Mouse (Mus musculus): ENCODE data around the gene Aym1. TPM values are rescaled to one million over a fixed set of nuclear protein-coding genes. Genes with fewer than 3 reads are reported as not detected.
"Not testable (repeated sequence)": the region's sequence is repeated elsewhere in the genome, so short reads cannot be mapped to it uniquely, and the experiment has no call there.

Aym1 gene
- total and polyA plus RNA-seq, 2 experiments from 2014 or later = not detected

DNA sequence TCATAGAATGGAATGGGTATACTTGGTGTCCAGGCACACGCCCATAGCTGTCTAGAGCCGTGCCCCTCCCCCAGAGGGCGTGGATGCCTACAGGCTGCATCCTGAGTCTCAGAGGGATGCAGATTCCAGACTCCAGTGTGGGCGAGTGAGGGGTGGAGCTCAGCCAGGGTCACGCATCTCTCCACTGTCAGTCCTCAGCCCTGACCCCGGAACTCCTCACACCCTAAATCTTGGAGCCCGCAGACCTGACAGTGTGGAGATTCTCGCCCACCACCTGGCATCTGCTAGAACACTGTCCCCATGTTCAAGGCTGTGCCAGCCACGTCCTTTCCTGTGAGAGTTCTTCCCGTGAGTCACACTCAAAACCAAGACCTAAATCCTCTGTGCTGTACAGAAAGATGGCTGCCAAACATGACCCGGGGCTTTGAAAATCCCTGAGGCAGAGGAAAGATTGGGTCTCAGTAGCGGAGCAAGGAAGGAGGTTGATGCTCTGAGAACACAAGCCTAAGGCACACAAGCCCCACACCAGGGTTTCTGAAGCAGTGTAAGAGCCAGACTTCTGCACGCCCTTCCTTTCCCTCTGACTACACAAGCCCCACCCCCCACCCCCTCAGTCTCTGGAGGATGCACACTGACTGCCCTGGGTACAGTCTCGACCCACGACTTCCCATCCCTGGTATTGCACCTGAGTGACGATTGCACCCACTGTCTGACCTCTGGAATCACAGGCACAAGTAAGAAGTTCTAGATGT lies 12.3 kb upstream of the Aym1 start:
- H3K4me2 ChIP-seq (ENCODE audit: low read depth, low read length) = no peak overlapping the region
- WGBS = 29% methylated on average over 16 of the region's 16 CpGs
- no peak overlapping the region for H3K9ac ChIP-seq (replicated peaks; ENCODE audit: low read length)
- H3K4me1 ChIP-seq (ENCODE audit: insufficient read depth, low read length) = peaks cover 8% of the 10 kb centered on the region; the same call in 1 of the 2 replicates
- H3K27me3 ChIP-seq (ENCODE audit: insufficient read depth, low read length) = peaks cover 25% of the 10 kb centered on the region
- H3K27ac ChIP-seq = no peak overlapping the region
- H3K36me3 ChIP-seq (ENCODE audit: insufficient read depth, low read length) = no peaks in the 10 kb centered on the region
- no peak for TF ChIP-seq CTCF (IDR thresholded peaks at IDR 0.05; ENCODE audit: low read depth)
- no peak overlapping the region for H3K4me3 ChIP-seq (ENCODE audit: low read length)
- ATAC-seq (no peak), DNase-seq (ENCODE audit: low spot score) (no peak)
- no peaks in the 10 kb centered on the region for H3K9me3 ChIP-seq (ENCODE audit: low read length)

DNA sequence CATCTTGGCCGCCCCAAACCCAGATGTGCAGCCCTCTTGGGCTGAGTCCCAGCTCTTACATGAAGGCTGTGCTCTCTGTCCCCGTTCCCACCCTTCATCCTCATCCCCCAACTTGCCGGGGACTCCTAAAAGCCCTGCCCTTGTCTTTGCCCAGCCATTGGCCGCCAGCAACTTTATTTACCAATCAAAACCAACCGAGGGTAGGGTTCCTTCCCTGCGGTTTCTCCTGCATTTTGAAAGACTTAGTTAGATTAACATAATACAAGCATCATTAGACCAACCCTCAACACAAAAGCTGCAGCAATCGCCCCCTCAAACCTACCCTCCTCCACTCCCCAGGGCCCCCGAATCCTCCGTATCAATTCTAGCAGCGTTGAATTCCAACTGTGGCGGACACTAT lies 11.3 kb upstream of the Aym1 start:
- no peak overlapping the region for H3K27ac ChIP-seq
- no peak overlapping the region for H3K4me2 ChIP-seq (ENCODE audit: low read depth, low read length)
- no peaks in the 10 kb centered on the region for H3K9me3 ChIP-seq (ENCODE audit: low read length)
- DNase-seq (ENCODE audit: low spot score) = no peak
- 8% methylated on average over 11 of the region's 11 CpGs for WGBS
- H3K9ac ChIP-seq (replicated peaks; ENCODE audit: low read length) = no peak overlapping the region
- peaks cover 25% of the 10 kb centered on the region for H3K27me3 ChIP-seq (ENCODE audit: insufficient read depth, low read length)
- H3K4me1 ChIP-seq (ENCODE audit: insufficient read depth, low read length) = peaks cover 8% of the 10 kb centered on the region; the same call in 1 of the 2 replicates
- ATAC-seq = no peak
- H3K36me3 ChIP-seq (ENCODE audit: insufficient read depth, low read length) = no peaks in the 10 kb centered on the region
- no peak overlapping the region for H3K4me3 ChIP-seq (ENCODE audit: low read length)
- no peak for TF ChIP-seq CTCF (IDR thresholded peaks at IDR 0.05; ENCODE audit: low read depth)

DNA sequence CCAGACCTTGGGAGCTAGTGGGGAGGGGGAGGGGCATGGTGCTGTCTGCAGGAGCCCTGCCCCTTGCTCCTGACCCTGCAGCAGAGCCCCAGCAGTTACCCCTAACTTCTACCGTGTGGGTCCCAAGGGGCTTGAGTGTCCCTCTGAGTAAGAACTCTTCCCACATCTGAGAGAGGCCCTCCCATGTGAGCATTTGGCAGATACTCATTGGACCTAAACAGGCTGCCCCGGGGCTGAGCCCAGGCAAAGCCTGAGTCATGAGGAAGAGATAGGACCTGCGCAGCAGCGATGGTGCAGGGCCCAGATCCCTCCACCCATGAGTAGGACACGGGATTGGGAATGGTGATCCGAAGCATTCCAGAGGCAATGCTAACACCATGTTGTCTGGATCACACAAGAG lies 10.4 kb upstream of the Aym1 start:
- ATAC-seq; H3K4me2 ChIP-seq (ENCODE audit: low read depth, low read length); H3K9ac ChIP-seq (replicated peaks; ENCODE audit: low read length); H3K36me3 ChIP-seq (ENCODE audit: insufficient read depth, low read length); H3K4me1 ChIP-seq (ENCODE audit: insufficient read depth, low read length); H3K27ac ChIP-seq; H3K4me3 ChIP-seq (ENCODE audit: low read length); H3K9me3 ChIP-seq (ENCODE audit: low read length); DNase-seq (ENCODE audit: low spot score): not testable (repeated sequence)
- WGBS = 58% methylated on average over 6 of the region's 6 CpGs
- H3K27me3 ChIP-seq (ENCODE audit: insufficient read depth, low read length) = peaks cover 25% of the 10 kb centered on the region

- ATAC-seq = no peak
- peaks cover 25% of the 10 kb centered on the region for H3K27me3 ChIP-seq (ENCODE audit: insufficient read depth, low read length)
- WGBS = 27% methylated on average over 12 of the region's 12 CpGs
These were observed 9.5 kb upstream of the Aym1 start for GRCm38 (mm10) chr5:113347593-113347992.

GRCm38 (mm10) chr5:113348597-113348996 lies 8.5 kb upstream of the Aym1 start:
- Histone ChIP-seq H3K27me3 (ENCODE audit: insufficient read depth, low read length) (peaks cover 25% of the 10 kb centered on the region), H3K9ac (replicated peaks; ENCODE audit: low read length) (no peak overlapping the region), H3K4me1 (ENCODE audit: insufficient read depth, low read length) (peaks cover 8% of the 10 kb centered on the region; the same call in 1 of the 2 replicates), H3K36me3 (ENCODE audit: insufficient read depth, low read length) (no peaks in the 10 kb centered on the region), H3K4me3 (ENCODE audit: low read length) (no peak overlapping the region), H3K27ac (no peak overlapping the region), H3K4me2 (ENCODE audit: low read depth, low read length) (no peak overlapping the region), H3K9me3 (ENCODE audit: low read length) (no peaks in the 10 kb centered on the region)
- peak; percentile 55; the same call in 1 of the 2 replicates for TF ChIP-seq CTCF (IDR thresholded peaks at IDR 0.05; ENCODE audit: low read depth)
- 16% methylated on average over 13 of the region's 13 CpGs for WGBS
- ATAC-seq (peak; percentile 58; the same call in 1 of the 2 replicates), DNase-seq (ENCODE audit: low spot score) (peak; percentile 51)

More at GRCm38 (mm10) chr5:113347593-113347992, 9.5 kb upstream of the Aym1 start:
- no peak overlapping the region for H3K9ac ChIP-seq (replicated peaks; ENCODE audit: low read length)
- H3K9me3 ChIP-seq (ENCODE audit: low read length) = no peaks in the 10 kb centered on the region
- H3K4me1 ChIP-seq (ENCODE audit: insufficient read depth, low read length) = peaks cover 8% of the 10 kb centered on the region; the same call in 1 of the 2 replicates
- H3K27ac ChIP-seq = no peak overlapping the region
- no peaks in the 10 kb centered on the region for H3K36me3 ChIP-seq (ENCODE audit: insufficient read depth, low read length)
- DNase-seq (ENCODE audit: low spot score) = no peak
- no peak overlapping the region for H3K4me3 ChIP-seq (ENCODE audit: low read length)
- no peak overlapping the region for H3K4me2 ChIP-seq (ENCODE audit: low read depth, low read length)
- no peak for TF ChIP-seq CTCF (IDR thresholded peaks at IDR 0.05; ENCODE audit: low read depth)

GRCm38 (mm10) chr5:113349226-113349625 lies 7.9 kb upstream of the Aym1 start:
- H3K9ac ChIP-seq (replicated peaks; ENCODE audit: low read length) = no peak overlapping the region
- H3K27me3 ChIP-seq (ENCODE audit: insufficient read depth, low read length) = peaks cover 23% of the 10 kb centered on the region
- H3K27ac ChIP-seq = no peak overlapping the region
- TF ChIP-seq CTCF (IDR thresholded peaks at IDR 0.05; ENCODE audit: low read depth) = no peak
- peaks cover 8% of the 10 kb centered on the region; the same call in 1 of the 2 replicates for H3K4me1 ChIP-seq (ENCODE audit: insufficient read depth, low read length)
- 6% methylated on average over 7 of the region's 7 CpGs for WGBS
- H3K4me3 ChIP-seq (ENCODE audit: low read length) = no peak overlapping the region
- DNase-seq (ENCODE audit: low spot score) = no peak
- no peaks in the 10 kb centered on the region for H3K36me3 ChIP-seq (ENCODE audit: insufficient read depth, low read length)
- H3K4me2 ChIP-seq (ENCODE audit: low read depth, low read length) = no peak overlapping the region
- H3K9me3 ChIP-seq (ENCODE audit: low read length) = no peaks in the 10 kb centered on the region
- ATAC-seq = no peak

GRCm38 (mm10) chr5:113349810-113350209 lies 7.3 kb upstream of the Aym1 start:
- no peak for TF ChIP-seq CTCF (IDR thresholded peaks at IDR 0.05; ENCODE audit: low read depth)
- DNase-seq (ENCODE audit: low spot score) (peak; percentile 69), ATAC-seq (no peak)
- no peak overlapping the region for H3K9ac ChIP-seq (replicated peaks; ENCODE audit: low read length)
- no peak overlapping the region for H3K4me3 ChIP-seq (ENCODE audit: low read length)
- H3K4me1 ChIP-seq (ENCODE audit: insufficient read depth, low read length) = peaks cover 8% of the 10 kb centered on the region; the same call in 1 of the 2 replicates
- no peaks in the 10 kb centered on the region for H3K36me3 ChIP-seq (ENCODE audit: insufficient read depth, low read length)
- H3K27me3 ChIP-seq (ENCODE audit: insufficient read depth, low read length) = peaks cover 19% of the 10 kb centered on the region
- H3K4me2 ChIP-seq (ENCODE audit: low read depth, low read length) = no peak overlapping the region
- no peak overlapping the region for H3K27ac ChIP-seq
- H3K9me3 ChIP-seq (ENCODE audit: low read length) = no peaks in the 10 kb centered on the region
- WGBS = 11% methylated on average over 7 of the region's 7 CpGs

All from hindbrain, postnatal 0 days (tissue).